Mouse (Mus musculus) kidney, postnatal 10 days (tissue): ENCODE results near the gene Zzef1.
A peak's percentile ranks its signal among the peaks of the same experiment; 100 is the strongest.
"Not testable (repeated sequence)": the region's sequence is repeated elsewhere in the genome, so short reads cannot be mapped to it uniquely, and the experiment has no call there.

Experiments used
- DNase-seq: peaks from one replicate; pipeline ENCODE4 v3.0.0; 2021; ENCODE audit warnings: mixed read lengths

Gene Zzef1

DNA sequence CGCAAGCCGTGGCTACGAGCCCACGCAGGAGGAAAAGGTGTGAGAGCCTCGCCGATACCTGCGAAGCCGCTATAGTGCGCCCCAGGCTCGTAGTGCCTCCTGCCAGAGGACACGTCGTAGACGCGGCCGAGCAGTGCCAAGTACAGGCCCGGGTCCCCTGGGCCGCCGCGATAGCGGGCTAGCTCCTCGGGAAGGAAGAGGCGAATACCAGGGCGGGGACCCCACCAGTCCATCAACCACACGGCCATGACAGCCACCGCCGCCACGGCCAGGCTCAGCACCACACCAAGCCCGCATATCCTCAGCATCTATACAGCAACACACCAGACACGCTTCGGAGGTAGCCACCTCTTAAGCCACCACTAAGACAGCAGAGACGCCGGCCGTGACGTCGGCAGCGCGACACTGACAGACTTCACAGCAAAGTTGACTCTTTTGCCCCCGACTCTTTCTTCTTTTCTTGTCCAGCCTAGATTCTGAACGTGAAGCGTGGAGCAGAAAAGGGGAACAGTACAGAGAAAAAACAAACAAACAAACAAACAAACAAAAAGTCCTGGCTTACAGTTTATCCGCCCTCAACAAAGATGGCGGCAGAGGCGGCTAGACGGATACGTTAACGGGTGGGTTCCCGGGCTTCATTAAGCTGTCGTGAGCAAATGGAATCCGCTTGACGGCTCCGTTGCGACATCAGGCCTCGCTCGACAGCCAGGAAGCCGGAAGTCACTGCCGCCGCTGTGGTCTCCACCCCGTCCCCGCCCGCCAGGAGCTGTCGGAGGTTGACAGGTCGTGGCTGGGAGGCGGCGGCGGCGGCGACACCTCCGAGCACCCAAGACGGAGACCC, at the start of gene Zzef1, which contains the start of gene Cyb5d2:
Zzef1 (plus strand) TSS at position 772 of the 841 bp plus-strand sequence.
Cyb5d2 (minus strand) TSS at position 688 of the 841 bp plus-strand sequence.
- peak; percentile 97 for DNase-seq

DNA sequence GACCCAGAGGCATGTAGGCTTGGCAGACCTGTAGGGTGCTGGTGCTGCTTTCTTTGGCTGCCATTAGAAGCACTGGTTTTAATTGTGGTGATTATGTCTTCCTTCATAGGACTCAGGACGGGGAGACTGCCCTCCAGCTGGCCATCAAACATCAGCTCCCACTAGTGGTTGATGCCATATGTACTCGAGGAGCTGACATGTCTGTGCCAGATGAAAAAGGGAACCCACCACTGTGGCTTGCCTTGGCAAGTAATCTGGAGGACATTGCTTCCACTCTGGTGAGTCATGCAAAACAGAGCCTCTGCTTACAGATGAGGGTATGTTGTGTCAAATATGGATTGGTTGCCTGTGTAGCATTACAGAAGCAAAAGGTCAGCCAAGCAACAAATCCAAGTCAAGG, 44.1 kb upstream of the Zzef1 start:
- no peak for DNase-seq

- DNase-seq = no peak
Measured at GRCm38 (mm10) chr11:72758316-72758715, 37.7 kb upstream of the Zzef1 start.

DNA sequence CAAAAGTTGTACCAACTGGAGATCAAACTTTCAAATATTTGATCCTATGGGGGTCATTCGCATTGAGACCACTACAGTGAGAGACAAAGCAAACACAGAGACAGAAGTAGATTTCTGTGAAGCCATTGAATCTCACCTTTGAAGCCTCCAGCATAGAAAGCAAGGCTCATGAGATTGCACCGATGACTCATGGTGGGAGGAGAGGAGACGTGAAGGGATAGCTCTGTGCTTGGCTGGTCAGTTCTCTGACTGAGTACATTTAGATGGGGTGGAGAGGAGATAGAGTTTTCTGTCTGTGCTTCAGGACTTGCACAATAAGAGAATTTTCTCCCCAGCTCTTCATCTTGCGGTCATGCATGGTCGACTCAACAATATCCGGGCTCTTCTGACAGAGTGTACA, 36.4 kb upstream of the Zzef1 start:
- DNase-seq = no peak

GRCm38 (mm10) chr11:72760781-72761180, 35.2 kb upstream of the Zzef1 start:
- no peak for DNase-seq

- no peak for DNase-seq
Measured at GRCm38 (mm10) chr11:72764270-72764669, 31.8 kb upstream of the Zzef1 start.

DNA sequence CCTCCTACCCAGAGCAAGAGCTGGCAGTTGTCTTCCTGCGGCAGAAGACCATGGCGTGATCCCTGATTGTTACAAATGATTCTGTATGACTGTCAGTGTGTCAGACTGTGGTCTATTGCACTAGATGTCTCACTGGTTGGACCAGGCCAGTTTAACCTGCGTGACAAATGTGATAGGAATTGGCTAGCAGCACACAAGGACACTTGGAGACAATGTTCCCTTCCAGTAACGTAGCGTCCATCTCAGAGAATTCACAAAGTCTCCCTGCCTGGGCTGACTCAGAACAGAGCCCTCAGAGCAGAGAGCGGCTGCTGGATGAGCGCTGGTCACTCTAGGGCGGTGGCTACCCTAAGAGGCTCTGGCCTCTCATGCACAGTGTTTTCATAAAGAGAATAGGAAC, 28.3 kb upstream of the Zzef1 start:
- DNase-seq = no peak

GRCm38 (mm10) chr11:72769061-72769460, 27.0 kb upstream of the Zzef1 start:
- DNase-seq = no peak

GRCm38 (mm10) chr11:72770324-72770723, 25.7 kb upstream of the Zzef1 start:
- no peak for DNase-seq

DNA sequence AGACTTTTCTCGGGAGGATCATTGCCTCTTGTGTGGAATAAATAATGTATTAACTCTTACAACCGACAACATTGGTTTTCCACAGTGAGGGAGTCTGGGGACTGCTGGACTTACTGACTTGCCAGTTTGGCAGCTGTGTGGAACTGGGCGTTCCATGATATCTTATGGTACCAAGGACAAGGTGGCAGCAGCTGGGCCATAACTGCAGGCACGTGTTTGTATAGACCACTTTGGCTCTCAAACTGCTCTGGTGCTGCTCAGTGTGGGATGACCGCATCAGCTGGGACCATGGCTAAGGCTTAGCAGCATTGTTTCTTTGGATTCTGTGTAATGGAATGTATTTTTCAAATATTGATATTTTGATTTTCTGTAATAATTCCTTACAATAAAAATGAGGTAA, 25.2 kb upstream of the Zzef1 start:
- DNase-seq = no peak

DNA sequence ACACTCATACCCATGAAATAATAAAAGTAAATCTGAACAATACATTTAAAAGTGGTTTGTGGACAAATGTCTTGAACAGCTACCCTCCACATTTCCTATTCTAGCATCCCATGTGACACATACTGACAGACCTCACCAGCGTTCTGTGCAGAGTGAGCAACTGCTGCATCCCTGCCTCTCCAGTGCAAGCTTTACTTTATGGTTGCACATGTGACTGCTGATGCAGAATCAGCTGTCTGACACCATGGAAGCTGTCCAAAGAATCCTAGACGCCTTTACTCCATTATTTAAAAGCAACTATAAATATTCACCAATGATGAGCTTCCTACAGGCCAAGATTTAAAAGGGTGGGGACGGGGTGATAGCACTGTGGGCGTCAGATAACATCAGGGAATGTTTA, 24.6 kb upstream of the Zzef1 start:
- no peak for DNase-seq

DNA sequence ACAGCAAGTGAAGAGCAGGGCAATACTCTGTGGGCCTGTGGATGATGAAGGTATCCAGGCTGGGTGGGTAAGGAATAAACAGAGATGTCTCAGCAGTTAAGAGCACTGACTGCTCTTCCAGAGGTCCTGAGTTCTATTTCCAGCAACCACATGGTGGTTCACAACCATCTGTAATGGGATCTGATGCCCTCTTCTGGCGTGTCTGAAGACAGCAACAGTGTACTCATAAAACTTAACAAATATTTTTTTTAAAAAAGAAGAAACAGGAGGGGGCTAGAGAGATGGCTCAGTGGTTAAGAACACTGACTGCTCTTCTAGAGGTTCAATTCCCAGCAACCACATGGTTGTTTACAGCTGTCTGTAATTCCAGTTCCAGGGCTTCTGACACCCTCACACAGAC, 23.4 kb upstream of the Zzef1 start:
- not testable (repeated sequence) for DNase-seq

DNA sequence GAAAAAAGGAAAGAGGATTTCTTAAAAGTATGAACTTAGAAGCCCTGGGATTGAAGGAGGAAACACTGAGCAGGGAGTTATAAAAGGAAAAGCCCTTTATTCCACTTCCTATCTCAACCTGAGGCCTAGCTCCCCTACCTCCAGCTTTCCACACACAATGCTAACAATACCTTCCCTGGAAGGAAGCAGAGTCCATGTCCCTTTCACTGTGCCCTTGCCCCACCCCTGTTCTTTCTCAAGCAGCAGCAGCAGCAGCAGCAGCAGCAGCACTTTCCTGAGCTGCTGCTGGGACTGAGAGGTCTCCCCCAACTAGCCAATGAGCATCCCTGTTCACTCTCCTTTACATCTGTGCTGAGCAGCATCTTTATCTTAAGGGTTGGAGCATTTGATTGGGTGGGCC, 17.1 kb upstream of the Zzef1 start:
- no peak for DNase-seq

GRCm38 (mm10) chr11:72782103-72782502, 13.9 kb upstream of the Zzef1 start:
- DNase-seq = no peak

DNA sequence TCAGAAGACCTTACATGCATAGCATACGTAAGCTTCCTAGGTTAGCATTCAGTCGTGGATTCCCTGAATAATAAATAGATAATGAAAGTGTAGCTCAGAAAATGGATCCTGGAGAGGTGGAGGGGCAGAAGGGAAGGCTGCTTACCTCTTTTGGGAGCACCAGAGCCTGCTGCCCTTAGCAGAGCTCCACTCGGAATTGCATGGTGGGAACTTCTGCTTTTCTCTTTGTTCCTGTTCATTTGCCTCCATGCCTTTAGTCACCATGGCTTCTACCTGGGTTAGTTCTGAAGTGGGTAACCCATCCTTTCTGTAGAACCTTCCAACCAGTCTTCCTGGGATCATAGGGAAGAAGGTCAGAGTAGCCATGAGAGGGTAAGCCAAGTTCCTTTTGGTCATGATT, 13.5 kb upstream of the Zzef1 start:
- DNase-seq = no peak

DNA sequence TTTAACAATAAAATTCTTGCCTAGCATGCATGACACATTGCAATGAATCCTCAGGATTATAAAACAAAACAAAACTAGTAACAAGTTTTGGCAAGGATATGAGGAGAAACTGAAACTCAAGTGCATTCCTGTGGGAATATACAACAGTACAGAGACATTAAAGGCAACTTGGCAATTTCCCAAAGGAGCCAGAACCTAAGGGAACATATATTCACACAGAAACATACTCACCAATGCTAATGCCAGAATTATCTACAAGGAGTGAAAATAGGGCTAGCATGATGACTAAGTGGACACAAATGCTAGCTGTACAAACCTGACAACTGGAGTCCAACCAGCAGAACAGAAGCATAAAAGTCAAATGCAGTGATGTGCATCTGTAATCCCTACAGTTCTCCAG, 4.0 kb upstream of the Zzef1 start:
- no peak for DNase-seq

GRCm38 (mm10) chr11:72795149-72795454, 924 bp upstream of the Zzef1 start:
- no peak for DNase-seq

DNA sequence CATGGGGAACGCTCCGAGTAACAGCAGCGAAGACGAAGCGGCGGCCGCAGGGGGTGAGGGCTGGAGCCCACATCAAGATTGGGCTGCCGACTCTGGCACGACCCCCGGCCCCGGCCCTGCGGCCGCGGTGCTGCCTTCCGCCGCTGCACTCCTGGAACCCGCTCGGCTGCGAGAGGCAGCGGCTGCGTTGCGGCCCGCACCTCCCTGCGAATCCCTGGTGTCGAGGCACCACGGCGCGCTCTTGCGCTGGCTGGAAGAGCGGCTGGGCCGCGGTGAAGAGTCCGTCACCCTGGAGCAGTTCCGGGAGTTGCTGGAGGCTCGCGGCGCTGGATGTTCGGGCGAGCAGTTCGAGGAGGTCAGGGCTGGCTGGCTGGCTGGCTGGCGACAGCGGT, 266 bp downstream of the Zzef1 start:
- no peak for DNase-seq

DNA sequence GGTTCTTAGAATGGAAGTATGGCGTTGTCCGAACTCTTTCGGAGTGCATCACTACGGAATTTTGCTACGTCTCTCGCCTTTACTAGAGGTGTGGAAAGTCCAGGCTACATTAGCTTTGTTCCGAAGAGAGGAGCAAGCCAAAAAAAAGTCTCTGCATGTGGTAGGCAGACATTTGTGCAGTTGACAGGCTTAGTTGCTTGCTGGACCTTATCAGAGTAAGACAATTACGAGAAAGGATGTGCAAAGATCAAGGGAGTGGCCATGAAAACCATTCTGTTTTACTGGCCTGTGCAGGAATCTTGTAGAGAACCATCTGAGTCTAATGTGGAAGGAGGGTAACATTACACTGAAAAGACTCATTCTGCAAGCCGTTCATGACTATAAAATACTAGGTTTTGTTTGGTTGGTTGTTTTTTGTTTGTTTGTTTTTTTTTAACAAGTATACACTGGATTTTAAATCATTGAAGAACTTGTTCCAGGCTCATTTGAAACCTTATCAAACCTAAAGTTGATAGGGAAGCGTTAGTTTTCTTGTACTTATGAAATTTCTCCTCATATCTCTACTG, 830 bp downstream of the Zzef1 start:
- DNase-seq = no peak

DNA sequence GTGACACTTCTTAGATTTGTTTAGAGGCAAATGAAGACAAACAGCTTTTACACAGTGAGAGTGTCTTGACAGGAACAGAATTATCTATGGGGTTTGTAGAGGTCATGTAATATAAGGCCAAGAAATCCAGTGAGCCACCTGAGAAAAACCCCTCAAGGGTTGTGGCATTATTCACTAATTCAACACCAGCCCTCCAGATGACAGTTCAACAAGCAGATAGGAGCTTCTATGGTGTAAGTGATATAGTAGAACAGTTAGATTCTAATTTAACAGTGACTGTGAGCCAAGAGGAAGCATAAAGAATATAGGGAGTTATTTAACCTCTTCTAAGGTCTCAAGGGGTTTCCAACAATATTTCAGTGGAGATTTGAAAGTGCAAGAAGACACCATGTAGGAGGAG, 2.1 kb downstream of the Zzef1 start:
- DNase-seq = no peak

- no peak for DNase-seq
Measured at GRCm38 (mm10) chr11:72801182-72801581, 5.2 kb downstream of the Zzef1 start.

DNA sequence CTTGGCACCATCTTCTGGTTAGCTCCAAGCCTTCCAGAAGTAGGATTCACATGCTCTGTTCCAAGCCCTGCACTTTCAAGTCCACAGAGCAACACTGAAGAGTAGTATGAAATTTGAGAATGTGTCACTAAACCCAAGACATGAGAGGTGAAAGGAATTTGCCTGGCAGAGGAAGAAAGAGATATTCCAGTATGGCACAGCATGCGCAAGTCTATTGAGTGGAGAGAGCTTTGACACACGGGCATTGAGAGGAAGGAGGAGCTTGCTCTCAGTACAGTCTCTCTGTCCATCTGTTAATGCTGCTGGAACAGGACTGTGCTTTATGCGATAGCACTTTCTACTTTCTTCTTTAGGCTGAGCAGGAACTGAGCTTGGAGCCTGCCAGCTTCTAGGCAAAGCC, 7.0 kb downstream of the Zzef1 start:
- no peak for DNase-seq

DNA sequence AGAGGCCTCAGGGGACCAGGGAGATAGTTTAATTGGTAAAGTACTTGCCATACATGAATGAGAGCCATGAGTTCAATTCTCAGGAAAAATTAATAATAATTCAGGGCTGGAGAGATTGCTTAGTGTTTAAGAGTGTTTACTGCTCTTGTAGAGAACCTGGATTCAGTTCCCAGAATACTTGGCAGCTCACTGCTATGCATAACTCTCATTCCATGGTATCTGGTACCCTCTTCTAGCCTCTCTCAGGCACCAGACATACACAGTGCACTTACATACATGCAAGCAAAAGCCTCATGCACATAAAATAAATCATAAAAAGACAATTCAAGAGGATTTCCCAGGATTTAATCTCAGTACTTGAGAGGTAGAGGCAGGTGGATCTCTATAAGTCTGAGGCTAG, 8.6 kb downstream of the Zzef1 start:
- DNase-seq = no peak

DNA sequence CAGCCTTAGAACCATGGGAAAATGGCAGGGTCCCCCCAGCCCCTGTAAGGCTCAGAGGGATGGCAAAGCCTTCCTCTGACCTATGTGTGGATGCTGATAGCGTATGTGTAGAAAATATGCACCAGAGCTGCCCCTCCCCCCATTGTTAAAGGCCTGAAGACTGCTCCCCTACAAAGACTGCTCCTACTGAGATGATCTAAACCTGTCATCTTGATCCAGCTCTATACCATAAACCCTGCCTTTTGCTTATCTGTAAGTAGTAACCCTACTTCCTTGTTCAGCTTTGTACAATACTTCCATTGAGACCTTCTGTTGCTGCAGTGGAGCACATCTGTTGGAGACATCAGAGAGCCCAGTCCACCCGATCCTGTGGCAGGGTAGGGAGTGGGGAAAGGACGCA, 9.2 kb downstream of the Zzef1 start:
- no peak for DNase-seq

GRCm38 (mm10) chr11:72806556-72806955, 10.5 kb downstream of the Zzef1 start:
- DNase-seq = no peak
